Mouse (Mus musculus): ENCODE results near the gene Nsf.

DNA sequence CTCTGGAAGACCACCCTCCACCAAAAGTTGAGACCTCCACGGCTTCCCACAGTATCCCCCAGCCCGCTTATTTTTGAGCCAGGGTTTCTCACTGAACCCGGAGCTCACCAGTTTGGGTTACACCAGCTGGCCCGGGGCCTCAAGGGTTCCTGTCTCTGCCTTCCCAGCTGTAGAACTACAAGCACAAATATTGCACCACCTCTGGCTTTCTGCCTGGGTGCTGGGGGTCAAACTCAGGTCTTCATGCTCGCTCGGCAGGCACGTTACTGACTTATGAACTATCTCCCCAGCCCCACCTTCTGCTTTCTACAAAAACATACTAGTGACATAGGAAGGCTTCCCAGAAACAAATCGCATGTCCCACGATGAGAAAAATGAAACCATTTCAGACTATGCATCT, 38.2 kb downstream of the Nsf start:
- TF ChIP-seq POLR2A (IDR thresholded peaks at IDR 0.05; ENCODE audit: borderline replicate concordance, control insufficient read depth, low read depth, low read length), result no peak
- no peak for TF ChIP-seq CTCF (IDR thresholded peaks at IDR 0.05; ENCODE audit: control insufficient read depth, insufficient read depth, low read length)

Data from bone marrow, adult 2 months (tissue).